Mouse (Mus musculus): ENCODE results near the gene Rassf8. TPM values are rescaled to one million over a fixed set of nuclear protein-coding genes. Genes with fewer than 3 reads are reported as not detected.

Rassf8 gene
- polyA plus RNA-seq, 1 experiment from 2014 or later, result 7.8 TPM

- H3K27ac ChIP-seq, result no peak overlapping the region
- no peak overlapping the region for H3K4me3 ChIP-seq (replicated peaks)
- no peak for ATAC-seq (replicated peaks; ENCODE audit: low FRiP score)
- 0 out of 2 replicates have a peak, but pooled peaks cover 3% of the 10 kb centered on the region for H3K4me1 ChIP-seq
- H3K27me3 ChIP-seq, result no peaks in the 10 kb centered on the region
- H3K4me2 ChIP-seq, result no peak overlapping the region
- 51% methylated on average over 5 of the region's 5 CpGs for WGBS
- H3K9ac ChIP-seq, result no peak overlapping the region
- no peaks in the 10 kb centered on the region for H3K9me3 ChIP-seq (replicated peaks)
- no peaks in the 10 kb centered on the region for H3K36me3 ChIP-seq
Measured at GRCm38 (mm10) chr6:145726986-145727385, 19.6 kb upstream of the Rassf8 start.

DNA sequence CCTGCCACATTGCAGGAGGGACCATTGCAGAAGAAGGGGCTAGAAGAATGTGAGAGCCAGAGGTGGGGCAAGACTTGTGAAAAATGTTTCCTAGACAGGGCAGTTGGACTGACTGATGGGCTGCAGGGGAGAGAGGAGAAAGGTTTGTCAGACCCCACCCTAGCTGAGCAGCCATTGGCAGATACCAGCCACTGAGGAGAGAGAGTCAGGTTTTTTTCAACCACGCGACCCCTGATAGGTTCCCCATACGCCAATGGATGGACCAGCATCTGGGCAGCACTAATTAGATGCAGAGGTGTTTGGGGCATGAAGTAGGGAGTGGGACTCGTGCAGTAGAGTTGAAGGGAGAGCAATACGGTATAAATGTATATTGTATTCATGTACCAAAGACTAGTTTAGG, 13.7 kb upstream of the Rassf8 start:
- 0 out of 2 replicates have a peak, but pooled peaks cover 5% of the 10 kb centered on the region for H3K4me1 ChIP-seq
- no peak overlapping the region for H3K27ac ChIP-seq
- H3K4me3 ChIP-seq (replicated peaks), result no peak overlapping the region
- no peak overlapping the region for H3K4me2 ChIP-seq
- no peaks in the 10 kb centered on the region for H3K36me3 ChIP-seq
- WGBS, result 68% methylated on average over 5 of the region's 5 CpGs
- no peaks in the 10 kb centered on the region for H3K9me3 ChIP-seq (replicated peaks)
- no peaks in the 10 kb centered on the region for H3K27me3 ChIP-seq
- H3K9ac ChIP-seq, result no peak overlapping the region
- no peak for ATAC-seq (replicated peaks; ENCODE audit: low FRiP score)

DNA sequence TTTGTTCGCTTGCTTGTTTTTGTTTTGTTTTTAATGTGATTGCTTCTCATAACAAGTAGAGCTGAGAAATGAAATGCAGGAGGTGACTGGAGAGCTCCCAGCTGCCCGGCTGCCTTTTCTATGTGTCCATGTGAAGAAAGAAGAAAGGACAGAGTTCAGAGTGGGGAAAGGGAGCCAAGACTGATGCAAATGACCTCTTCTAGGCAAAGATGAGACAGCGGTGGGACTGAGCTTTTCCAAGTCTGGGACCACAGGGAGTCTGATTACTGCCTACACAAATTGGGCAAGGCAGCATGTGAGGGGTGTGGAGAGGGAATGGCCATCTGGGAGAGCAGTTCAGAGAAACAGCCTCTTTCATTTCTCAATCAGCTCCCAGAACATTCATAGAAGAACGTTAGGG, 13.3 kb upstream of the Rassf8 start:
- Histone ChIP-seq H3K27me3 (no peaks in the 10 kb centered on the region), H3K4me3 (replicated peaks) (no peak overlapping the region), H3K9me3 (replicated peaks) (no peaks in the 10 kb centered on the region), H3K36me3 (no peaks in the 10 kb centered on the region), H3K9ac (no peak overlapping the region), H3K27ac (no peak overlapping the region), H3K4me1 (0 out of 2 replicates have a peak, but pooled peaks cover 5% of the 10 kb centered on the region), H3K4me2 (no peak overlapping the region)
- 67% methylated on average over 4 of the region's 4 CpGs for WGBS
- ATAC-seq (replicated peaks; ENCODE audit: low FRiP score), result no peak

DNA sequence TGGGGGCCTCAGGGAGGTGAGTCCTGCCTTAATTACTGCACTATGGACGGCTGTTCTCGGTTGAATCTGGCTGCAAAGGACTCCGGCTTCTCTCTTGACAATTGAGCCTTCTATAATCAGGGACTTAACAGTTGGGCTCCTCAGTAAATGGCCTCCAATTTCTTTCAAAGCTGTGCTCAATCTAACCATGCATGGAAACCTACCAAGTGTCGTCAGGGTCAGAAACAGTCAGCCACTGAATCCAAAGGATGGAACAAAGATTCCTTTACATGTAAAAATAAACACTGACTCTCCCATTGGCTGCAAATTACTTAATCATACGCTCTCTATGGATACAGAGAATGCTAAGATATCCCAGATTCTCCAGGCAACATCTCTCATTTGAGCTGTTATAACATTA, 12.6 kb upstream of the Rassf8 start:
- Histone ChIP-seq H3K9me3 (replicated peaks) (no peaks in the 10 kb centered on the region), H3K4me3 (replicated peaks) (no peak overlapping the region), H3K9ac (no peak overlapping the region), H3K27ac (no peak overlapping the region), H3K4me1 (0 out of 2 replicates have a peak, but pooled peaks cover 5% of the 10 kb centered on the region), H3K27me3 (no peaks in the 10 kb centered on the region), H3K36me3 (no peaks in the 10 kb centered on the region), H3K4me2 (no peak overlapping the region)
- 55% methylated on average over 5 of the region's 5 CpGs for WGBS
- no peak for ATAC-seq (replicated peaks; ENCODE audit: low FRiP score)

GRCm38 (mm10) chr6:145736099-145736498, 10.4 kb upstream of the Rassf8 start:
- Histone ChIP-seq H3K4me1 (0 out of 2 replicates have a peak, but pooled peaks cover 5% of the 10 kb centered on the region), H3K4me3 (replicated peaks) (no peak overlapping the region), H3K9me3 (replicated peaks) (no peaks in the 10 kb centered on the region), H3K9ac (no peak overlapping the region), H3K27ac (no peak overlapping the region), H3K36me3 (no peaks in the 10 kb centered on the region), H3K27me3 (no peaks in the 10 kb centered on the region), H3K4me2 (no peak overlapping the region)
- ATAC-seq (replicated peaks; ENCODE audit: low FRiP score), result no peak
- WGBS, result 58% methylated on average over 2 of the region's 2 CpGs

GRCm38 (mm10) chr6:145739231-145739630, 7.3 kb upstream of the Rassf8 start:
- Histone ChIP-seq H3K36me3 (no peaks in the 10 kb centered on the region), H3K4me3 (replicated peaks) (no peak overlapping the region), H3K9ac (no peak overlapping the region), H3K27ac (no peak overlapping the region), H3K27me3 (no peaks in the 10 kb centered on the region), H3K4me2 (no peak overlapping the region), H3K4me1 (0 out of 2 replicates have a peak, but pooled peaks cover 5% of the 10 kb centered on the region), H3K9me3 (replicated peaks) (no peaks in the 10 kb centered on the region)
- WGBS, result 78% methylated on average over 6 of the region's 6 CpGs
- no peak for ATAC-seq (replicated peaks; ENCODE audit: low FRiP score)

- peaks cover 6% of the 10 kb centered on the region; the same call in 1 of the 2 replicates for H3K4me1 ChIP-seq
- 62% methylated on average over 3 of the region's 3 CpGs for WGBS
Measured at GRCm38 (mm10) chr6:145740011-145740410, 6.5 kb upstream of the Rassf8 start.

GRCm38 (mm10) chr6:145745291-145745690, 1.3 kb upstream of the Rassf8 start:
- no peak overlapping the region; the same call in 1 of the 2 replicates for H3K4me2 ChIP-seq
- H3K9me3 ChIP-seq (replicated peaks), result no peaks in the 10 kb centered on the region
- WGBS, result 43% methylated on average over 3 of the region's 3 CpGs
- peaks cover 24% of the 10 kb centered on the region; the same call in 1 of the 2 replicates for H3K4me1 ChIP-seq
- no peaks in the 10 kb centered on the region for H3K27me3 ChIP-seq
- H3K4me3 ChIP-seq (replicated peaks), result no peak overlapping the region
- ATAC-seq (replicated peaks; ENCODE audit: low FRiP score), result no peak
- H3K27ac ChIP-seq, result peak overlapping the region; percentile 97
- H3K36me3 ChIP-seq, result no peaks in the 10 kb centered on the region
- H3K9ac ChIP-seq, result no peak overlapping the region

More at GRCm38 (mm10) chr6:145740011-145740410, 6.5 kb upstream of the Rassf8 start:
- Histone ChIP-seq H3K27ac (no peak overlapping the region), H3K9me3 (replicated peaks) (no peaks in the 10 kb centered on the region), H3K9ac (no peak overlapping the region), H3K27me3 (no peaks in the 10 kb centered on the region), H3K36me3 (no peaks in the 10 kb centered on the region), H3K4me3 (replicated peaks) (no peak overlapping the region), H3K4me2 (no peak overlapping the region)
- ATAC-seq (replicated peaks; ENCODE audit: low FRiP score), result no peak

- under 1% methylated on average over 54 of the region's 55 CpGs for WGBS
- peak overlapping the region; percentile 97 for H3K27ac ChIP-seq
- peak overlapping the region; percentile 83 for H3K4me3 ChIP-seq (replicated peaks)
- H3K27me3 ChIP-seq, result no peaks in the 10 kb centered on the region
- peaks cover 7% of the 10 kb centered on the region for H3K36me3 ChIP-seq
- H3K9me3 ChIP-seq (replicated peaks), result no peaks in the 10 kb centered on the region
- peak overlapping the region; percentile 93 for H3K9ac ChIP-seq
- ATAC-seq (replicated peaks; ENCODE audit: low FRiP score), result 0 out of 2 replicates have a peak, but pooled peaks have one; percentile 0
- peaks cover 24% of the 10 kb centered on the region; the same call in 1 of the 2 replicates for H3K4me1 ChIP-seq
- peak overlapping the region; percentile 86 for H3K4me2 ChIP-seq
Measured at GRCm38 (mm10) chr6:145746921-145747670, 548 bp downstream of the Rassf8 start.

GRCm38 (mm10) chr6:145747671-145748640, 1.4 kb downstream of the Rassf8 start:
- ATAC-seq (replicated peaks; ENCODE audit: low FRiP score), result no peak
- Histone ChIP-seq H3K27me3 (no peaks in the 10 kb centered on the region), H3K36me3 (peaks cover 7% of the 10 kb centered on the region), H3K9me3 (replicated peaks) (no peaks in the 10 kb centered on the region), H3K4me2 (peak overlapping the region; percentile 86), H3K27ac (peak overlapping the region; percentile 97), H3K4me1 (peaks cover 24% of the 10 kb centered on the region; the same call in 1 of the 2 replicates), H3K4me3 (replicated peaks) (peak overlapping the region; percentile 83), H3K9ac (peak overlapping the region; percentile 93)
- WGBS, result 11% methylated on average over 16 of the region's 16 CpGs

GRCm38 (mm10) chr6:145750394-145750793, 3.8 kb downstream of the Rassf8 start:
- no peaks in the 10 kb centered on the region for H3K27me3 ChIP-seq
- ATAC-seq (replicated peaks; ENCODE audit: low FRiP score), result no peak
- no peak overlapping the region for H3K4me3 ChIP-seq (replicated peaks)
- WGBS, result 95% methylated on average over 3 of the region's 3 CpGs
- no peaks in the 10 kb centered on the region for H3K9me3 ChIP-seq (replicated peaks)
- no peak overlapping the region for H3K4me2 ChIP-seq
- no peak overlapping the region for H3K27ac ChIP-seq
- H3K4me1 ChIP-seq, result peaks cover 30% of the 10 kb centered on the region
- H3K9ac ChIP-seq, result no peak overlapping the region
- peaks cover 7% of the 10 kb centered on the region for H3K36me3 ChIP-seq

GRCm38 (mm10) chr6:145753296-145753695, 6.7 kb downstream of the Rassf8 start:
- no peak overlapping the region for H3K9ac ChIP-seq
- H3K27ac ChIP-seq, result no peak overlapping the region
- 83% methylated on average over 6 of the region's 6 CpGs for WGBS
- no peaks in the 10 kb centered on the region for H3K9me3 ChIP-seq (replicated peaks)
- no peaks in the 10 kb centered on the region for H3K27me3 ChIP-seq
- peaks cover 40% of the 10 kb centered on the region for H3K4me1 ChIP-seq
- ATAC-seq (replicated peaks; ENCODE audit: low FRiP score), result no peak
- no peak overlapping the region for H3K4me3 ChIP-seq (replicated peaks)
- H3K4me2 ChIP-seq, result no peak overlapping the region
- H3K36me3 ChIP-seq, result peaks cover 7% of the 10 kb centered on the region
